Mouse (Mus musculus) hematopoietic stem cell, adult 5-6 weeks (primary cell): ENCODE measurements around the gene Itpkb. TPM values are rescaled to one million over a fixed set of nuclear protein-coding genes. Genes with fewer than 3 reads are reported as not detected.

ENCODE experiments used
- ATAC-seq, 2 experiments: fragments of 125-278 bp in 1 of 2; replicated peaks in 1 of 2; 2 replicates each; pipeline ENCODE4 v1.8.0; 2016 to 2017; ENCODE audit warnings: inconsistent platforms in 2 of 2, mild to moderate bottlenecking in 2 of 2, moderate number of reproducible peaks in 2 of 2, low read depth in 1 of 2, moderate TSS enrichment in 1 of 2; ENCODE audit not compliant: low FRiP score in 2 of 2, poor library complexity in 2 of 2, severe bottlenecking in 2 of 2, insufficient read depth in 1 of 2, low TSS enrichment in 1 of 2
- total RNA-seq: library from RNA; stranded (forward); fragments of 172-1452, 232-1000 nt; gene quantifications from 2 replicates; pipeline ENCODE4 v1.2.3, GENCODE M21; 2017

Itpkb gene
- total RNA-seq, 1 experiment from 2014 or later: 25.3 TPM

- no peak for ATAC-seq
Measured at GRCm38 (mm10) chr1:180312286-180312685, 18.0 kb upstream of the Itpkb start.

GRCm38 (mm10) chr1:180312792-180313311 is 17.4 kb upstream of the Itpkb start:
- no peak for ATAC-seq

GRCm38 (mm10) chr1:180313517-180314440 is 16.5 kb upstream of the Itpkb start:
- ATAC-seq: no peak

- ATAC-seq: no peak
Measured at GRCm38 (mm10) chr1:180314641-180315040, 15.6 kb upstream of the Itpkb start.

- ATAC-seq: no peak
Measured at GRCm38 (mm10) chr1:180315127-180315526, 15.2 kb upstream of the Itpkb start.

- no peak for ATAC-seq
Measured at GRCm38 (mm10) chr1:180317450-180317849, 12.8 kb upstream of the Itpkb start.

GRCm38 (mm10) chr1:180318407-180318806 is 11.9 kb upstream of the Itpkb start:
- peak; percentile 46 to 60; a peak in 1 of 4 replicates for ATAC-seq

- ATAC-seq: no peak
Measured at GRCm38 (mm10) chr1:180319895-180320294, 10.4 kb upstream of the Itpkb start.

- ATAC-seq: no peak
Measured at GRCm38 (mm10) chr1:180322896-180323295, 7.4 kb upstream of the Itpkb start.

GRCm38 (mm10) chr1:180323491-180323890 is 6.8 kb upstream of the Itpkb start:
- ATAC-seq: no peak

- no peak for ATAC-seq
Measured at GRCm38 (mm10) chr1:180324271-180324670, 6.0 kb upstream of the Itpkb start.

- ATAC-seq: 0 out of 4 replicates have a peak, but pooled peaks of 1 of the 2 experiments have one; percentile 25
Measured at GRCm38 (mm10) chr1:180328794-180329665, 1.3 kb upstream of the Itpkb start.

- ATAC-seq: no peak
Measured at GRCm38 (mm10) chr1:180329706-180330105, 579 bp upstream of the Itpkb start.

GRCm38 (mm10) chr1:180330707-180331545 is 641 bp downstream of the Itpkb start:
- peak; percentile 0 to 9; a peak in 1 of 4 replicates for ATAC-seq

GRCm38 (mm10) chr1:180331546-180332075 is 1.3 kb downstream of the Itpkb start:
- no peak for ATAC-seq

- no peak for ATAC-seq
Measured at GRCm38 (mm10) chr1:180332076-180332927, 2.0 kb downstream of the Itpkb start.
